Mouse (Mus musculus): ENCODE data around the gene Izumo4. TPM values are rescaled to one million over a fixed set of nuclear protein-coding genes. Genes with fewer than 3 reads are reported as not detected.
A peak's percentile ranks its signal among the peaks of the same experiment; 100 is the strongest.

Gene Izumo4
- polyA plus RNA-seq, 1 experiment, result 33.3 TPM

GRCm38 (mm10) chr10:80677942-80678436 is 24.0 kb upstream of the Izumo4 start, which contains the start of gene Mknk2:
Gene Mknk2, minus strand, starts transcription at chr10:80678112.
- peak within 1 kb of the TSS; percentile 94 for H3K27ac ChIP-seq (ENCODE audit: control insufficient read depth, insufficient read depth, low read depth, low read length, poor library complexity)
- H3K4me3 ChIP-seq (replicated peaks; ENCODE audit: control insufficient read depth, low read depth, low read length), result peak within 1 kb of the TSS; percentile 74
- TF ChIP-seq POLR2A (IDR thresholded peaks at IDR 0.05; ENCODE audit: borderline replicate concordance, control insufficient read depth, low read depth, low read length), result peak; percentile 93; the same call in 1 of the 2 replicates
- TF ChIP-seq CTCF (IDR thresholded peaks at IDR 0.05; ENCODE audit: control insufficient read depth, insufficient read depth, low read length), result no peak
- under 1% methylated on average over 8 of the region's 8 CpGs for WGBS
- peaks cover 16% of the 10 kb centered on the region for H3K4me1 ChIP-seq (ENCODE audit: control insufficient read depth, insufficient read depth, low read length)

DNA sequence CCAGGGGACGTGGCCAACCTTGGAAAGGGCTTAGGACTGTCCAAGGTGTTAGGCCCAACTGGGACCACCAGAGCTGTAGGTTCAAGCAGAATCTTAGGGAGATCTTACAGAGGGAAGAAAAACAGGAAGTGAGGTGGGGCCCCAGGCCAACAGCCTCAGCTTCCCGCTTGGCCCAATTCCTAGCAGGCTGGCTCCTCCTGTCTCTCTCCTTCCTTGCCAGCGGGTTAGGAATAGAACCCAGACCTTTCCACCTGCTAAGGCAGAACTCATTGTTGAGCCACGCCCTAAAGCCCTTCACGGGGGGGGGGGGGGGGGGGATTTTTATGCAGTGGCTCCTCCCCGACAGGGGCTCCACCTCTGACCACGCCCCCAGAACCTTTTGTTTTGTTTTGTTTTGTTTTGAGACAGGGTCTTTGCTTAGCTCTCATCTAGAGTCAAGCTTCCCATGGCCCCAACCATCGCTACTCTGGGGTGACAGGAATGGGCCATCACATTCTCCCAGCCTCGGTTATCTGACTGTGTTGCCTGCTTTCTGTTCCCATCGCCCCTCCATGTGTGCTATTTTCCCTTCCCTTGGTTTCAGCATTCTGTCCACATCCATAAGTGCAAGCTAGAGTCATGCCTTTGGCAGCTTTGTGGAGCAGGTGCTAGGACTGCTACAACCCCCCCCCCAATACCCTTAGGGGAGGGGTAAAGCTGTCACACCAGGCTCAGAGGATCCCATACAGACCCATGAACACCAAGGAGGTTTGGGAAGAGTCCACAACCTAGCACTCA is 23.2 kb upstream of the Izumo4 start:
- Histone ChIP-seq H3K27ac (ENCODE audit: control insufficient read depth, insufficient read depth, low read depth, low read length, poor library complexity) (peak overlapping the region; percentile 94), H3K4me3 (replicated peaks; ENCODE audit: control insufficient read depth, low read depth, low read length) (peak overlapping the region; percentile 14), H3K4me1 (ENCODE audit: control insufficient read depth, insufficient read depth, low read length) (peaks cover 18% of the 10 kb centered on the region)
- no peak for TF ChIP-seq POLR2A (IDR thresholded peaks at IDR 0.05; ENCODE audit: borderline replicate concordance, control insufficient read depth, low read depth, low read length)
- no peak for TF ChIP-seq CTCF (IDR thresholded peaks at IDR 0.05; ENCODE audit: control insufficient read depth, insufficient read depth, low read length)
- WGBS, result 13% methylated on average over 9 of the region's 10 CpGs

DNA sequence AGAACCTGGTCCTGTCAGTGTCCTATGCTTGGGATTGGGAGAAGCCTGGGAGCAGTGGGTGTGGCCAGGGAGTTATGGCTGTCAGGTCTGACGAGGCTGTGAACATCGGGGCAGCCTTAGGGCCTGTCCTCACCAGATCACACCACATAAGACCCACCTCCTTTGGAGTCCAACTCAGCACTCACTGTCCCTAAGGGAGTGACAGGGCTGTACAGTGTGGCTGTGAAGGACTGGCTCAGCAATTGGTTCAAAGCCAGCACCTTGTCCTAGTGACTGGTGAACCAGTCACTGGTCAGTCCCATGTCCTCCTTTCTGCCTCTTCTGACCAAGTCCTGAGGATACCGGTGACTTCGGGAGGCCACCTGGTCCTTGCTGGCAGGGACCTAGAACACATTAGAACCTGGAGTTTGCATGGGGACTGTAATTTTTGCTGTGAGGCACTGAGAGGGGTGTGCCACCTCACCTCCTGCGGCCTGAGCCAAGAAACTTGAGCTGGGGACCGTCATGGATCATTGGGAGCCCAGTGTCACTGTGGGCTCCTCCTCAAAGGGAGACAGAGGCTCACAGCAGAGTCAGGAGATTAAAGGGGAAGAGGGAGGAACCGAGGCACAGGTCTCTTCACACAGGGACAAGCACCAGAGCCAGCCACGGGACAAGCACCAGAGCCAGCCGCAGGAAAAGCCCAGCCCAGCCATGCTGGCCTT is 22.3 kb upstream of the Izumo4 start:
- Histone ChIP-seq H3K4me1 (ENCODE audit: control insufficient read depth, insufficient read depth, low read length) (peaks cover 19% of the 10 kb centered on the region), H3K4me3 (replicated peaks; ENCODE audit: control insufficient read depth, low read depth, low read length) (no peak overlapping the region), H3K27ac (ENCODE audit: control insufficient read depth, insufficient read depth, low read depth, low read length, poor library complexity) (peak overlapping the region; percentile 94)
- no peak for TF ChIP-seq POLR2A (IDR thresholded peaks at IDR 0.05; ENCODE audit: borderline replicate concordance, control insufficient read depth, low read depth, low read length)
- TF ChIP-seq CTCF (IDR thresholded peaks at IDR 0.05; ENCODE audit: control insufficient read depth, insufficient read depth, low read length), result no peak
- 32% methylated on average over 9 of the region's 9 CpGs for WGBS

GRCm38 (mm10) chr10:80680260-80680696 is 21.7 kb upstream of the Izumo4 start:
- TF ChIP-seq POLR2A (IDR thresholded peaks at IDR 0.05; ENCODE audit: borderline replicate concordance, control insufficient read depth, low read depth, low read length), result no peak
- TF ChIP-seq CTCF (IDR thresholded peaks at IDR 0.05; ENCODE audit: control insufficient read depth, insufficient read depth, low read length), result no peak
- Histone ChIP-seq H3K4me3 (replicated peaks; ENCODE audit: control insufficient read depth, low read depth, low read length) (no peak overlapping the region), H3K27ac (ENCODE audit: control insufficient read depth, insufficient read depth, low read depth, low read length, poor library complexity) (peak overlapping the region; percentile 94), H3K4me1 (ENCODE audit: control insufficient read depth, insufficient read depth, low read length) (peaks cover 19% of the 10 kb centered on the region)
- 50% methylated on average over 2 of the region's 2 CpGs for WGBS

GRCm38 (mm10) chr10:80682003-80682402 is 20.0 kb upstream of the Izumo4 start:
- Histone ChIP-seq H3K4me3 (replicated peaks; ENCODE audit: control insufficient read depth, low read depth, low read length) (no peak overlapping the region), H3K27ac (ENCODE audit: control insufficient read depth, insufficient read depth, low read depth, low read length, poor library complexity) (peak overlapping the region; percentile 12; the same call in 1 of the 2 replicates), H3K4me1 (ENCODE audit: control insufficient read depth, insufficient read depth, low read length) (peaks cover 19% of the 10 kb centered on the region)
- 53% methylated on average over 6 of the region's 6 CpGs for WGBS
- no peak for TF ChIP-seq CTCF (IDR thresholded peaks at IDR 0.05; ENCODE audit: control insufficient read depth, insufficient read depth, low read length)

DNA sequence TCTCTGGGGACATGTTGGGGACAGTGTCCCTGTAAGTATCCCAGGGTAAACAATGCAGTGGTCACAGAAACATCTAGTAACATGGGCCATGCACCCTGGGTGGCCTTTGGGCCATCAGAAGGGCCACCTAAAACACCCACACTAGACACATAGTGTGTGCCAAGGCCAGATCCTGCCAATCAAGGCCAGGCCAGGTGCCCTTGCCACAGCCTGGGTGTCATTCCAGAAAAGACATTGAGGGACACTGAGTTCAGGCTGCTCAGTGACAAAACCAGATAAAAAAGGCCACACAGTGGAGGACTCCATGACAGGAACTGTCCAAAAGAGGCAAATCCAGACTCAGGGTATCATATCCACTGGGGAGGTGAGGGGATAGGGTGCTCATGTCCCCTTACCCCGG is 18.3 kb upstream of the Izumo4 start:
- Histone ChIP-seq H3K27ac (ENCODE audit: control insufficient read depth, insufficient read depth, low read depth, low read length, poor library complexity) (peak overlapping the region; percentile 9), H3K4me3 (replicated peaks; ENCODE audit: control insufficient read depth, low read depth, low read length) (no peak overlapping the region), H3K4me1 (ENCODE audit: control insufficient read depth, insufficient read depth, low read length) (peaks cover 19% of the 10 kb centered on the region)
- TF ChIP-seq POLR2A (IDR thresholded peaks at IDR 0.05; ENCODE audit: borderline replicate concordance, control insufficient read depth, low read depth, low read length) (no peak), CTCF (IDR thresholded peaks at IDR 0.05; ENCODE audit: control insufficient read depth, insufficient read depth, low read length) (no peak)
- 75% methylated on average over 1 of the region's 1 CpGs for WGBS

DNA sequence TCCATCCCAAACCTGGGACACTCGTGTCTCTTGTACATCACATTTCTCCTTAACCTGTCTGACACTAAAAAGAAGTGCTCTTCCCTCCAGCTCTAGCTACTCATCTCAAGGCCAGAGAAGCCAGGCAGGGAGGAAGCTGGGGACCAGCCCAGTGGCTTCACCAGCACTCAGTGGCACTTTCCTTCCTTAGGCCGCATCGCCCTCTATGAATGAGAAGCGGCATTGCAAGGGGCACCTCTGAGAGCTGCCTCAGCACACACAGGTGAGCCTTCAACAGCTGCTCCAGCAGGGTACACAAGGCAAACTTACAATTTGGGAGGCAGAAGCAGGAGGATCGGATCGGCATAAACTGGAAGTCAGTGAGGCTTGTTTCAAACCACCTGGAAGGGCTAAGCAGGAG is 17.8 kb upstream of the Izumo4 start:
- 36% methylated on average over 6 of the region's 6 CpGs for WGBS
- Histone ChIP-seq H3K4me3 (replicated peaks; ENCODE audit: control insufficient read depth, low read depth, low read length) (no peak overlapping the region), H3K4me1 (ENCODE audit: control insufficient read depth, insufficient read depth, low read length) (peaks cover 16% of the 10 kb centered on the region), H3K27ac (ENCODE audit: control insufficient read depth, insufficient read depth, low read depth, low read length, poor library complexity) (peak overlapping the region; percentile 56; the same call in 1 of the 2 replicates)
- TF ChIP-seq POLR2A (IDR thresholded peaks at IDR 0.05; ENCODE audit: borderline replicate concordance, control insufficient read depth, low read depth, low read length) (no peak), CTCF (IDR thresholded peaks at IDR 0.05; ENCODE audit: control insufficient read depth, insufficient read depth, low read length) (peak; percentile 95)

DNA sequence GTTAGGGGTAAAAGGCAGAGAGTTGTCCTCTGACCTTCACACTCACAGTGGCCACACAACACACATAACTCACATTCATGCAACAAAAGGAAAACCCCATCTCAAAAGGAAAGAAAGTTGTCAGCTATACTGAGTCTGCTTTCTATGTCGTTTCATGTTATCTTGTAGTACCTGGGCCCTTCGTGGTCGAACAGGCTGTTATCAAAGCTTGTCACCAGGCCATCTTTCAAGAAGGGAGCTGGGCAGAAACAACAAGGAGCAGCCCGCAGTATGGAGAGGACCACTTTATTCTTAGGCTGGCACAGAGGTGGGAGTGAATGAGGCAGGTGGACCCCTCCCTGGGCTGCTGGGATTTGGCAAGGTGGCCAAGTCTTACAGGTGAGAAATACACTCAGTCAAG is 17.0 kb upstream of the Izumo4 start:
- 55% methylated on average over 4 of the region's 4 CpGs for WGBS
- no peak for TF ChIP-seq POLR2A (IDR thresholded peaks at IDR 0.05; ENCODE audit: borderline replicate concordance, control insufficient read depth, low read depth, low read length)
- TF ChIP-seq CTCF (IDR thresholded peaks at IDR 0.05; ENCODE audit: control insufficient read depth, insufficient read depth, low read length), result no peak
- Histone ChIP-seq H3K27ac (ENCODE audit: control insufficient read depth, insufficient read depth, low read depth, low read length, poor library complexity) (peak overlapping the region; percentile 74), H3K4me1 (ENCODE audit: control insufficient read depth, insufficient read depth, low read length) (peaks cover 9% of the 10 kb centered on the region), H3K4me3 (replicated peaks; ENCODE audit: control insufficient read depth, low read depth, low read length) (no peak overlapping the region)
